Mouse (Mus musculus): ENCODE data around the gene Evl.
"Not testable (repeated sequence)": the region's sequence is repeated elsewhere in the genome, so short reads cannot be mapped to it uniquely, and the experiment has no call there.

Evl gene

DNA sequence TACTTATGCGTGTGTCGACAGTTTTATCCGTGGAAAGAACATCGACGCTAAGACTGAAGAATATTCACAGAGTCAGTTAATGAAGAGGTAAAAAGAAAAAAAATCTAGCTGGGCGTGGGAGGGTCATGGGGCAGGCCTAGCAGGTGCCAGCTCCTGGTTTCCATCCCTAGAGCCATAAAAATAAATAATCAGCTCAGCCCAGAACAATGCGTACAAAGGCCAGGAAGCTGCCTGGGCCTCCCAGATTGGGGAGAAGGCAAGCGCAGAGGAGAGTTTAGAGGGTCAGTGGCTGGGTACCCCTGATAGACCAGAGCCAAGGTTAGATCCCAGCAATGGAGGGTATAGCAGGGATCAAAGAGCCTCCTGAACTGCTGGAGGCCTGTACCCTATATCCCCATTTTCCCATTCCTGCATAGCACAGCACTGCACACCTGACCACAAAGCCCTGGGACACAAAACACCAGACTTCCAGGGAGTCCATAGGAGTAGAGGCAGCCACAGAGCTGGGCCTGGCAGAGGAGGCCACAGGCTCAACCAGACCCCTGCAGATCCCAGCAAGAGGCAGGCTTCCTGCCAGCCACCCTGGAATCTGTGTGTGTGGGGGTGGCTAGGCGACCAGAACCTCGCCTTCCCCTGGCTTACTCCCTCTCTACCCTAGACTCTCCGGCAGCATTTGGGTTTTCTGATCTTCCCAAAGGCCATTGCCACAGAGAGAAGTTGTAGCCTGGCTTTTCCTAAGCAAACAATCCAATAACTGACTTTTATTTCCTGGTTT is 144.4 kb downstream of the Evl start:
- DNase-seq (ENCODE audit: low spot score): no peak

DNA sequence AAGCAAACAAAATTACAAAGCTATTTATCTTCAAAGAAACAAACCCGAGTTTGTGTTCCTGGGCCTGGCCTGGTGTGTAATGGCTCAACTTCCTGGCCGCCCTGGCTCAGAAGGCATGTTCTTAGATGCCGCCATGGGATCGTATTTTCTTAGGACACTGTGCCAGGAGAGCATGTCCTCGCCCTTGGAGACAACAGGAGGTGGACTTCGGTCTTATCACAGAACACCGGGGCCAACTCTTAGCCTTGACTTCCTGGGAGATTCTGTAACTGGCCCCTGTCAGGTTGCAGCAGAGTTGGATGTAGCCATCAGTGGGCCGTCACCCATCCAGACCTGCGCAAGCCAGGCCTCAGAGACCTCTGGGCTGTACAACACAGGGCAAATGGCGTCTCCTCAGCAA is 145.1 kb downstream of the Evl start:
- no peak for DNase-seq (ENCODE audit: low spot score)

DNA sequence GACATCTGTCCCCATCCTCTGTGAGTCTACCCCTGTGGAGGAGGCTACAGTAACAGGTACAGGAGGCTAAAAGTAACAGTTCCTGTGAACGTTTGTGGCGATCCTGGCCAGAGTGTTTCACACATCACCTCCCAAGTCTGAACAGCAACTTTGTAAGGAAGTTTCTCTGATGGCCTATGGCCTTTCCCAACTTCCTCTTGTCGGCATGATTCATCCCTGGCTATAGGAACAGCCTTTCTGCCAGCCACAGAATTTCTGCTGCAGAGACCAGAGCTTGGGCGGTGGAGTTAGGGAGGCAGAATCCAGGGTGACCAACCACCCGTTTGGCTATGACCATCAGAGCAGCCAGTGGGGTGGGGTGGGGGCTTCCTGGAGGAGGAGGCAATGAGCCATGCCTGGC is 145.5 kb downstream of the Evl start:
- no peak for DNase-seq (ENCODE audit: low spot score)

DNA sequence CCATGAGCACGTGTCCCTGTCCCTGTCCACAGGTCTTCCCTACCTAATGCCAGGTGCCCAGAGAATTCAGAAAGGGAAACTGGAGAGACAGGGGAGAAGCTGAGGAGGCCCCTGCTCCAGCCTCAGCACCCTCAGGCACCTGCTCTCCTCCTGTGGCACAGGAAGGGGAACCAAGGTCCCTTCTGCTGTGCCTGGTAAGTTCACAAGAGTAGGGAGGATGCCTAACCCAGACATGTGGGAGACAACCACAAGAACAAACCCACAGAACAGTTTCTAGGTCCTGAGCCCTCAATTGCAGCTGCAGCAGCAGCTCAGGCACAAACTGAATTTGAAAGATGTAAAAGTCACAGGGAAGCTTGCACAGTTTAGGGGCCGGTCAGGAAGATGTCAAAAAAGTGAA is 146.7 kb downstream of the Evl start:
- DNase-seq (ENCODE audit: low spot score): no peak

DNA sequence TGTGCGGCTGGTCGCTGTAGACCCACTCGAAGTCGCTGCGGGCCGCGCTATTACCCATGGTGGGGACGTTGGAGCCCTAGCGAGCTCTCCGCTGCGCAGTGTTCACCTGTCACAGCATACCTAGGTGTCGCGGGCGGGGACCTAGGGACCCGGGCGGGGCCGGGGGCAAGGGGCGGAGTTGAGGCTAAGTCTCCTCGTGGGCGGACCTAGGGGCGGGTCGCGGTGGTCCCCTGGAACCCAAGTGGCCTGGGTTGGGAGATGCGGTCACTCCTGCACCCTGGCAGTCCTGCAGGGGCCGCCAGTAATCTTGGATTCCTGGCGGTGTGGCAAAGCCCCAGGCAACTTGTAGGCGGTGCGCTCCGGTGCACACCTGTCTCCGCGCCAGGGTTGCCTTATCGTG is 147.7 kb downstream of the Evl start, which contains the start of gene Degs2:
Gene Degs2 (minus strand): TSS at position 131 of the 400 bp plus-strand sequence.
- DNase-seq (ENCODE audit: low spot score): no peak

DNA sequence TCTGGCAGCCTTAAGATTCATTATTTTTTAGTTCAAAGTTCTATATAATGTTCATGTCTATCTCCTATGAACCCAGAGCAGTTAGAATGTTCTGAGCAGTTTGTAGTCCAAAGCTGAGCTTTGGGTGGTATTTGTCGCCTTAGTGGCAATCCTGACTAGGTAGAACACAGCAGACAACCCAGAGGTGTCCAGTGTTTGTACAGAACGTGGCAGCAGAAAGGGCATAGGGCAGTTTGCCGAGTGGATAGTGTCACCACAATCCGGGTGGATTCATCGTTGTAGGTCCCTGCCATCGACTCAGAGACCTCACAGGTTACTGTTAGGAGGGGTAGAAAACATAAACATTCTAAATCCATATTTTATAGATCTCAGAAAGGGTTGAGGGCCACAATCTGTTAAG is 151.0 kb downstream of the Evl start:
- DNase-seq (ENCODE audit: low spot score): no peak

DNA sequence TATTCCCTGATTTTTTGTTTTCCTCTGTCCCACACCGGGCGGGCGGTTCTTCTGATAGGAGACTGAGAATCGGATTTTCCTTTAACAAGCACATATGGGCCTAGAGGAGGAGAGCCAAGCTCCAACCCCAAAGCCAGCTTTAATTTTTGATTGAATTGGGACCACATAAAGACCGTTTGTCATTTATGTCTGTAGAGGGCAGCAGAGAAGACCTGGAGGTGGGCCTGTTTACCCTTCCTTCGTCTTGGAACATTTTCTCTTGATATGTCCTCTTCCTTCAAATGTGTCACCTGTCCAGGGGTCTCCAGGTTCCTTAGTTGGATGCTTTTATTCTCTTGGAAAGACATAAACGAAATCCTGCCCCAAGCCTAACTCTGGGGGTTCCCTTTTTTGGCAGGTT is 151.6 kb downstream of the Evl start:
- DNase-seq (ENCODE audit: low spot score): no peak

DNA sequence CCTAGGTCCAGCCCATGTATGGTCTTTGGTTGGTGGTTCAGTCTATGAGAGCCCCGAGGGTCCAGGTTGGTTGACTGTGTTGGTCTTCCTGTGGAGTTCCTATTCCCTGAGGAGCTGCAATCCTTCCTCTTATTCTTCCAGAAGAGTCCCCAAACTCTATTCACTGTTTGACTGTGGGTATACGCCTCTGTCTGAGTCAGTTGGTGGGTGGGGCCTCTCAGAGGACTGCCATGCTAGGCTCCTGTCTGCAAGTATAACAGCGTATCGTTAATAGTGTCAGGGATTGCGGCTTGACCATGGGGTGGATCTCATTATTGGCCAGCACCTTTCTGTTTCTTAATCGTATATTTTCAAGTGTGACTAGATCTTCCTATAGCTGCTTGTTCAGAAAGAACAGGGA is 154.9 kb downstream of the Evl start:
- no peak for DNase-seq (ENCODE audit: low spot score)

DNA sequence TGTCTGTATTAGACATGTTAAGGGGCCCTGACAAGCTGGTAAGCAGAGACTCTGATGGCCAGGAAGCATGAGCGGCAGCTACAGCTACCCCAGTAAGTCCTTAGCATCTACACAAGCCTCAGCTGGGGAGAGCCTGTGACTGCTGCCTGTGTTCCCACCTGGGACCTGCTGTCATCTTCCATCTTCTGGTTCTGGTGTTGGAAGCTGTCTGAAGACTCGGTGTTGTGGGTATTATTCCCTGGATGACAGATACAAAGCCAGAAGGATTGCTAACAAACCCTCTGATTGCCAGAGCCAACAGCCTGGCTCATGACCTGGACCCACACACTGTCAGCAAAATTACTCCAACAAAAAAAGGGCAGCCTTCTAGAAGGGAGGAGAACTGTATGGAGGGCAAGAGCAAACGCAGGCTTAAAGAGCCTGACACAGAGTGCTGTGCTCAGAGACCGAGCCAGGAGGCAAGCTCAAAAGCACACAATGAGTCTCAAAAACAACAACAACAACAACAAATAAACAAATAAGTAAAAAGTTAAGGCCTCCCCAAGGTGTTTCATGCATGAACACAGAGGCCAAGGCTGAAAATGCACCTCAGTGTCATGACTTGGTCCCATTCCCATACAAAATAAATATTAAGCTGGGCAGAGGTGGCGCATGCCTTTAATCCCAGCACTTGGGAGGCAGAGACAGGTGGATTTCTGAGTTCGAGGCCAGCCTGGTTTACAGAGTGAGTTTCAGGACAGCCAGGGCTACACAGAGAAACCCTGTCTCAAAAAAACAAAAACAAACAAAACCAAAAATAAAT is 155.6 kb downstream of the Evl start:
- no peak for DNase-seq (ENCODE audit: low spot score)

DNA sequence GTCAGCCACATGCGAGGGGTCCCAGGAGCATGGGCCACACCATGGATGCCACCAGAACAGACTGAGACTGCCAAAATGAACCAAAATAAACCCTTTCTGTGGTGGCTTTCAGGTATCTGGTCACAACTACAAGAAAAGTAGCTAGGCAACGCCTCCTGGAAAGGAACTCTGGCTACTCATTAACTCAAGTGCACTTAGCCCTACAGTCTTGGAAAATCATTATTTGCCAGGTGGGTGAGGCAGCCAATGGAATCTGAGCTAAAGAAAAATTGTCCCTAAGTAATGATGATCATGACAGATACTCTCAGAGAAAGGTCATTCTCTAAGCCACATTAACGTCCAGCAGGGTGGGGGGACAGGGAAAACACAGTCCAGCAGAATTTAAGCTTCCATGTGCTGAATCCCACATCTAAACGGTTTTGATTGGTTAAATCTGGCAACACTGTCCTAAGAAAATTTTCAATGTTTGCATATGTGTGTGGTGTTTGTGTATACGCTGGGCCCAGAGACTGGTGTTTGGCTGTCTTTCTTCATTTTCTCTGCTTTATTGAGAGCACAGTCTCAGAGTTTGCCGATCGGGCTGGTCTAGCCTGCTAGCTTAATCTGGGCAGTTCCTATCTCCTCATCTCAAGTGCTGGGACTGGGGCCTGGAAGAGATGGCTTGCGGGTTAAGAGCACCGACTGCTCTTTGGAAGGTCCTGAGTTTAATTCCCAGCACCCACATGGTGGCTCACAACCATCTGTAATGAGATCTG is 156.5 kb downstream of the Evl start:
- DNase-seq (ENCODE audit: low spot score): no peak

DNA sequence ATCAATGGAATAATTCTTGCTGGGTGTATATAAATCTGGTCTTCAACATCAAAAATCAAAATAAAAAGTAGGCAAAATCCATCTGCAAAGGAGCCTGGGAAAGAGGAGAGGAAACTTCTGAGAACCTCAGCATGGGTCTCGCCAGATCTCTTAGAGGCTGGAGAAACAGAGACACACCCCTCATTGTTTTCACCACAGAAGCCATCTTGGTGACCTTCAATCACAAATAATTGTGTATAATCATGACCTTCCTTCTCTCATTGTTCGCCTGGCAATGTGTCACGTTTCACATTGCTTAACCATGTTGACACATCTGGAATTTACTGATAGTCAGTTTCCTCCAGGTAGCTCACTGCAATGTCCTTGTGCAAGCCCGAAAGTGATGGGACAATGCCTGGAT is 158.0 kb downstream of the Evl start:
- DNase-seq (ENCODE audit: low spot score): no peak

DNA sequence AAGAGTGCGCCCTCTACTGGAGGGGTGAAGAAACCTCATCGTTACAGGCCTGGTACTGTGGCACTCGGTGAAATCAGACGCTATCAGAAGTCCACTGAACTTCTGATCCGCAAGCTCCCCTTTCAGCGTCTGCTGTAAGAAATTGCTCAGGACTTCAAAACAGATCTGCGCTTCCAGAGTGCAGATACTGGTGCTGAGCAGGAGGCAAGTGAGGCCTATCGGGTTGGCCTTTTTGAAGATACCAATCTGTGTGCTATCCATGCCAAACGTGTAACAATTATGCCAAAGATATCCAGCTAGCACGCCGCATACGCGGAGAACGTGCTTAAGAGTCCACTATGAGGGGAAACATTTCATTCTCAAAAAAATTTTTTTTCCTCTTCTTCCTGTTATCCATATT is 159.5 kb downstream of the Evl start:
- not testable (repeated sequence) for DNase-seq (ENCODE audit: low spot score)

DNA sequence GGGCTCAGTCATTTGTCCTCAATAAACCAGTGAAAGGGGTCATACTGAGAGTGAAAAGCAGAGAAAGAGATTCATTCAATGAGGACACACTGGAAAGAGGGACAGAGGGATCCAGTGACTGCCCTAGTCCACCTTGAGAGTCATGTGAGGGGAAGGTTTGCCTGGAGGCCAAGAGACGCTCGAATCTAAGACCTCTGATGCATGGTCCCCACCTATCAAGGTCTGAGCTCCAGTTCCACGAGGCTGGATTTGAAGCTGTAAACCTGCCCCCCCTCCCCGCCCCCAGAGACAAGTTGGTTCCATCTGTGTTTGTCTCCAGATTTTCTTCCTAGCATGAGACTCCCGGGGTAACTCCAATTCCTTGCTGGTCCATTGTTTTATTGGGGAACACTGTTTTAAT is 161.3 kb downstream of the Evl start:
- DNase-seq (ENCODE audit: low spot score): no peak

DNA sequence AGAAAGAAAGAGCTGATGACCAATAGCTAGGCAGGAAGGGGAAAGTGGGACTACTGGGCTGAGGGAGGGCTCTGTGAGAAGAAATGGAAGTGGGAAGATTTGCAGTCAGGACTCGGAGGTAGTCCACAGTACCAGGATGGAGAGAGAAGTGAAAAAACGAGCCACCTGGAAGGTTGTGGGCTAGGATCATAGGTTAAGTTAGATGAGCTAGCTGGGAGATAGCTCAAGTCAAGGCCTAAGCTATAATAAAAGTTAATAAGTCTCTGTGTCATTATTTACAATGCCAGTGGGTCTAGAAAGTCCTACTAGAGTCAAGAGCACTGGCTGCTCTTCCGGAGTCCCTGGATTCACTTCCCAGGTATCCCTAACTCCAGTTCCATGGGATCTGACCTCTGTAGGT is 164.0 kb downstream of the Evl start:
- no peak for DNase-seq (ENCODE audit: low spot score)

DNA sequence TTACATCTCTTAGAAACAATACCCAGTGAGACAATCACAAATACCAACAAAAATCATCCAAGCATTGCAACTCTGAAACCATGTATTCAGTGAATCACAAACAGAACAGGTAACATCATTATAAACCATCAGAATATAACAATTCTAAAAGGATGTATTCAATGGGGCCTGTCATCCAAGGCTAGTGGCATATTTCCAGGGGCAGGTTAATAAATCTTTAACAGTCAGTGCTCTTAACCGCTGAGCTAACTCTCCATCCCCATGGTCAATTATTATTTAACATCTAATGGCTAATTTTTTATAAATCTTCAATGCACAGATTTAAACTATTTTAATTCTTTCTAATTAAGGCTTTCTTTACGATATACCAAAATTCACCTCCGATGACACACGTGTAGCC is 167.9 kb downstream of the Evl start:
- no peak for DNase-seq (ENCODE audit: low spot score)

DNA sequence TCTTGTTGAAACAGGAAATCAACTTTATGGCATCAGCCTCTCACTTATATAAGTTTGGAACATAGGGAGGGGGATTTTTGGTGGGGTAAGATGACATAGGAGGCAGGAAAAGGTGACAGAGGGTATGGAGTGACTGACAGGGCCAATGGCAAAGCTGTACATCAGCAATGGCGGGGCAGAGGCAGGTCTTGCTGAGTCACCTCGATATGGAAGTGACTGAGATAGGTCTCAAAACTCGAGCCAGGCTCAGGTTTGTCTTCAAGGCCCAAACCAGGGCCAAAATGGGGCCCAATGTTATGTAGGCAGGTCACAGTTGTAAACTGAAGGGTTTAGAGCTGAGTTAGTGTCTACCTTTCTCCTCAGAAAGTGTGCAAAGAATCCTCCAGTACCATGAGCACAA is 169.3 kb downstream of the Evl start:
- no peak for DNase-seq (ENCODE audit: low spot score)

DNA sequence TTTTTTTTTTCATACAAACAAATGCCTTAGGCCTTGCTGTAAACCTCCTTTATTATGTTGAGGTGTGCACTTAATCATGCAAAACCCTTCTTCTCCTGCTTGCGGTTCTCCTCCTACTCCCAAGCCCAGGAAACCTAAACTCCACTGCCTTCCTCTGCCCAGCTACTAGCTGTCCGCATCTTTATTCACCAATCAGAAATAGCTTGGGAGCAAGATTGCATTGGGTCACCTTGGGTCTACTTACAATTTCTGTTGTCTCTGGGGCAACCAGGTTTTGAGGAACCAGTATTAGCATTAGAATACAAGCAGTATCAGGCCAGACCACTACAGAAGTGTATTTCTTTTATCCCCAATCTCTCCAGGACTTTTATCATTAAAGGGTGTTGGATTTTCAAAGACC is 179.9 kb downstream of the Evl start:
- no peak for DNase-seq (ENCODE audit: low spot score)

DNA sequence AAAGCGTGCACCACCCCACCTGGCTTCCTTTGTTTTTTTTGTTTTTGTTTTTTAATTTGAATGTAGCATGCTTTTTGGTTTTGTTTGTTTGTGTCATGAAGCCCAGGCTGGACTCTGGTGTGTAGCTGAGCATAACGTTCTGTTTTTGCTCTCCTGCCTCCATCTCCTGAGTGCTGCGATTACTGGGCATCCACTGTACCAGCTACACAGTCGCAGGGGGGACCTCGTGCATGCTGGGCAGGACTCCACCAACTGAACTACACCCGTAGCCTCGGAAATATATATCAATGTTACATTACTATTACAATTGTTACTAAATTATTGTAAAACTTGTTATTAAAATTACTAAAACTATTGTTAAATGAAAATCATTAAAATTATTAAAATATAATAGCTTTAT is 183.3 kb downstream of the Evl start:
- no peak for DNase-seq (ENCODE audit: low spot score)

All from T-cell, adult 2 months (primary cell).